Mouse (Mus musculus) thymus, adult 2 months (tissue): Measurements from ENCODE around the gene Slc7a8. TPM values are rescaled to one million over a fixed set of nuclear protein-coding genes. Genes with fewer than 3 reads are reported as not detected.

Experiments used
- DNase-seq: peaks from one replicate; pipeline ENCODE4 v3.0.0; 2021
- H3K27ac ChIP-seq: fragments of 200-500 bp; 2 replicates; pipeline ENCODE4 v1.5.1; 2012; ENCODE audit warnings: low read length, control low read depth; ENCODE audit not compliant: control insufficient read depth, insufficient read depth
- H3K27me3 ChIP-seq: fragments of 200-500 bp; 2 replicates; pipeline ENCODE4 v1.6.1; 2012; ENCODE audit warnings: mild to moderate bottlenecking, low read length, moderate library complexity, mixed read lengths; ENCODE audit not compliant: control insufficient read depth, insufficient read depth
- H3K36me3 ChIP-seq: fragments of 200-500 bp; 2 replicates; pipeline ENCODE4 v1.6.1; 2012; ENCODE audit warnings: mild to moderate bottlenecking, low read length, moderate library complexity; ENCODE audit not compliant: control insufficient read depth, insufficient read depth
- H3K4me1 ChIP-seq: fragments of 200-500 bp; replicated peaks from 2 replicates; pipeline ENCODE4 v1.6.1; 2012; ENCODE audit warnings: low read length; ENCODE audit not compliant: control insufficient read depth, insufficient read depth
- H3K4me3 ChIP-seq: fragments of 200-500 bp; 2 replicates; pipeline ENCODE4 v1.5.1; 2012; ENCODE audit warnings: mild to moderate bottlenecking, low read length, control low read depth, moderate library complexity; ENCODE audit not compliant: control insufficient read depth, insufficient read depth
- CTCF ChIP-seq: fragments of 200-500 bp; IDR thresholded peaks from 2 replicates; pipeline ENCODE4 v1.5.1; 2012; ENCODE audit warnings: mild to moderate bottlenecking, control low read depth, low read length, moderate library complexity, borderline replicate concordance; ENCODE audit not compliant: control insufficient read depth, poor library complexity, insufficient read depth; ENCODE audit errors: extremely low read depth
- POLR2A ChIP-seq: fragments of 200-500 bp; IDR thresholded peaks from 2 replicates; pipeline ENCODE4 v1.6.1; 2012; ENCODE audit warnings: mild to moderate bottlenecking, low read length, control low read depth, moderate library complexity; ENCODE audit not compliant: control insufficient read depth, poor library complexity, insufficient read depth; ENCODE audit errors: extremely low read depth
- WGBS: fragments of 180-500 bp; shearing (Covaris S2); methylation state at CpG from one replicate; pipeline ENCODE4 v1.1.7; 2018; 5-methylcytosine and 5-hydroxymethylcytosine counted together
- polyA plus RNA-seq: library from polyadenylated mRNA; depleted of rRNA; stranded (reverse); fragments of >200 nt; gene quantifications from 2 replicates; pipeline ENCODE4 v1.2.3, GENCODE M21; 2012; rRNA removed

The Slc7a8 gene
- polyA plus RNA-seq, 1 experiment: 11.6 TPM

DNA sequence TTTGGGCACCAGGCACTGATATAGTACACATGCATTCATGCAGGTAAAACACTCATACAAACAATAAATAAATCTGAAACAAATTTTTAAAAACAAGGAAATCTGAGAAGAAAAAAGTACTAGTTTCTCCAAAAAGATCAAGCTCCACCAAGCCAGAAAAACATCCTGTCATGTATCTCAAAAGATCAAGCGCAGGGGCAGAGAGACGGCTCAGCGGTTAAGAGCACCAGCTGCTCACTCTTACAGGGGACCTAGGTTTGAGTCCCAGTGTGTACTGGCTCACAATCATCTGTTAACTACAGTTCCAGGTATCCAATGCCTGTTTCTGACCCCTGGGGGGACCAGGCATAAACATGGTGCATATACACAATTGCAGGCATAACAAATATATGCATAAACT, 99.3 kb downstream of the Slc7a8 start:
- DNase-seq: peak; percentile 27
- H3K36me3 ChIP-seq: peaks cover 38% of the 10 kb centered on the region
- no peak overlapping the region for H3K4me3 ChIP-seq
- no peaks in the 10 kb centered on the region for H3K27me3 ChIP-seq
- TF ChIP-seq CTCF (no peak), POLR2A (no peak)
- 67% methylated on average over 3 of the region's 3 CpGs for WGBS
- no peak overlapping the region for H3K27ac ChIP-seq
- peaks cover 3% of the 10 kb centered on the region; the same call in 1 of the 2 replicates for H3K4me1 ChIP-seq

DNA sequence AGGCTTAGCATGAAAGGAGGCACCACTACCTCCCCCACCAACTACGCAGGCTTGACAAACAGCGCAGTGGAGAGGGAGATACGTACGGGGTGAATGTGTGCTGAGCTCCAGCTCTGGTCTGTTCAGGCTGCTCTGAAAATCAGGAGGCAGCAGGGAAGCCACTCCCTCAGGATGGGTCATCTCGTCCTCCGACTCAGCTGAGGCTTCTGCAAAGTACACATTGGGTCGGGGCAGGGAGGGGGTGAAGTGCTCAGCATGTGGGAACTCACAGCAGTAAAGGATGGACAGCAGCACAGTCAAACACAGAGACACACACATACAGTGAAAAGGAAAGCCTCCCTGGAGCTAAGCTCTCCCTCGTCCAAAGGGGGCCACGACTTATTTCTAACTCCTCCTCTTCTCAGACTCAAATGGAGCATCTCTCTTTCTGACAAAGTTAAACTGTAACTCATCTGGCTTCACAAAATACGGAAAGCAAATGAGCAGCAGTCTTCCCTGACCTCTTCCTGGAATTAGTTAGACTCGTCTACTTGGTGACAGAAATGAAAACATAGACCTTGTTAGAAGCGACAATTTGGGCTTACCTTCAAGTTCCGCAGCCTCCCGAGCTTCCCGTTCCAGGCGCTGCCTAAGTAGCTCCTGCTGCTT, 103.0 kb downstream of the Slc7a8 start:
- H3K36me3 ChIP-seq: peaks cover 69% of the 10 kb centered on the region
- 96% methylated on average over 16 of the region's 16 CpGs for WGBS
- no peak for DNase-seq

DNA sequence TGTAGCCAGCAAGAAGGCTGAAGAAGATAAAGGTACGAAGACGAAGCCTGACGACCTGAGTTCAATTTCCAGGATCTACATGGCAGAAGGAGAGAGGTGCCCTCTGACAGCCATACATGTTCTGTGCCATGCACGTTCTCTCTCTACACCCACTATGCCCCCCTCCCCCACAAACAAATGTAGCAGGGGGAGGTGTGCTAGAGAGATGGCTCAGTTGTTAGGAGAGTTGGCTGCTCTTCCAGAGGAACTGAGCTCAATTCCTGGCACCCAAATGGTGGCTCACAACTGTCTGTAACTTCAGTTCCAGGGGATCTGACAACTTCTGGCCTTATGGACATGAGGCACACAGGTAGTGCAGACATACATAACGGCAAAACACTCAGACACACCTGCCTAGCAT, 105.5 kb downstream of the Slc7a8 start:
- Histone ChIP-seq H3K4me3 (no peak overlapping the region), H3K36me3 (peaks cover 67% of the 10 kb centered on the region), H3K27me3 (no peaks in the 10 kb centered on the region), H3K4me1 (no peaks in the 10 kb centered on the region; the same call in 1 of the 2 replicates), H3K27ac (no peak overlapping the region)
- 97% methylated on average over 5 of the region's 5 CpGs for WGBS
- TF ChIP-seq CTCF: no peak
- no peak for TF ChIP-seq POLR2A
- no peak for DNase-seq

More for the DNA sequence above, 103.0 kb downstream of the Slc7a8 start:
- Histone ChIP-seq H3K27ac (no peak overlapping the region), H3K4me3 (no peak overlapping the region), H3K27me3 (no peaks in the 10 kb centered on the region), H3K4me1 (peaks cover 3% of the 10 kb centered on the region)
- no peak for TF ChIP-seq POLR2A
- no peak for TF ChIP-seq CTCF

DNA sequence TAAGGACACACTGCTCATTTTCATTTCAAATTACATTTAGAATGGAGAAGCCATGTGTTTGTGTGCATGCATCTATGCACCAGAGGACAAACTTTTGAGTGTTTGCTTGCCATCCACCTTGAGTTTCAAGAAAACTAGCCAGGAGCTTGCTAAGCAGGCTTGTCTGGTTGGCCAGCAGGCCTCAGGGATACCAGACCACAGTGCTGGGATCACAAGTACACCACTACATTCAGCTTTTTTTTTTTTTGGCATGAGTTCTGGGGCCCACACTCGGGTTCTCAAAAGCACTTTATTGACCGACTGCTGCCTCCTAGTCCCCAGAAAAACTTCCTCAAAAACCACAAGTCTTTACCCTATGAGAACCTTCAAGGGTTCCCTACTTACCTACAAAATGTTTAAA, 107.4 kb downstream of the Slc7a8 start:
- peaks cover 59% of the 10 kb centered on the region for H3K36me3 ChIP-seq
- H3K27me3 ChIP-seq: no peaks in the 10 kb centered on the region
- no peak for DNase-seq
- H3K4me1 ChIP-seq: no peaks in the 10 kb centered on the region; the same call in 1 of the 2 replicates
- 38% methylated on average over 2 of the region's 2 CpGs for WGBS
- H3K4me3 ChIP-seq: no peak overlapping the region
- TF ChIP-seq CTCF (no peak), POLR2A (no peak)
- H3K27ac ChIP-seq: no peak overlapping the region

Other genes starting within 250 kb of the Slc7a8 start
- gene Haus4, start 227.3 kb downstream of the Slc7a8 start, polyA plus RNA-seq: 47.2 and 61.5 TPM in 2 replicates
- 13.9 and 17.6 TPM in 2 replicates for gene Ajuba, start 204.4 kb downstream of the Slc7a8 start, polyA plus RNA-seq
- gene 4931414P19Rik, start 176.0 kb downstream of the Slc7a8 start, polyA plus RNA-seq: 8.7 and 9.8 TPM in 2 replicates
- gene Psmb5, start 163.9 kb downstream of the Slc7a8 start, polyA plus RNA-seq: 239 and 266 TPM in 2 replicates
- 67.6 and 92.4 TPM in 2 replicates for gene Psmb11, start 160.5 kb downstream of the Slc7a8 start, polyA plus RNA-seq
- not detected in 2 replicates for gene Gm17606, start 141.0 kb downstream of the Slc7a8 start, polyA plus RNA-seq
- gene Cdh24, start 140.6 kb downstream of the Slc7a8 start, polyA plus RNA-seq: 138 and 142 TPM in 2 replicates
- 80.2 and 92.8 TPM in 2 replicates for gene 1700123O20Rik, start 95.7 kb downstream of the Slc7a8 start, polyA plus RNA-seq
- 238 and 263 TPM in 2 replicates for gene Acin1, start 95.0 kb downstream of the Slc7a8 start, polyA plus RNA-seq
- gene Gm29776, start 83.1 kb downstream of the Slc7a8 start, polyA plus RNA-seq: 0.09 and 0.14 TPM in 2 replicates
- gene Cebpe, start 69.8 kb downstream of the Slc7a8 start, polyA plus RNA-seq: 2.1 and 2.7 TPM in 2 replicates
- 0.15 TPM in 1 of 2 replicates, not detected in the other for gene Rnf212b, start 32.2 kb upstream of the Slc7a8 start, polyA plus RNA-seq
- 4.7 and 5.9 TPM in 2 replicates for gene Homez, start 89.0 kb upstream of the Slc7a8 start, polyA plus RNA-seq
- 14.3 and 18.2 TPM in 2 replicates for gene Ppp1r3e, start 95.6 kb upstream of the Slc7a8 start, polyA plus RNA-seq
- gene Bcl2l2, start 101.4 kb upstream of the Slc7a8 start, polyA plus RNA-seq: 21.4 and 23.5 TPM in 2 replicates
- gene Gm20521, start 101.5 kb upstream of the Slc7a8 start, polyA plus RNA-seq: 0.28 and 1.9 TPM in 2 replicates
- gene Pabpn1, start 110.6 kb upstream of the Slc7a8 start, polyA plus RNA-seq: 190 and 219 TPM in 2 replicates
- gene Slc22a17, start 131.2 kb upstream of the Slc7a8 start, polyA plus RNA-seq: 25.7 and 29.9 TPM in 2 replicates
- 20.0 and 25.0 TPM in 2 replicates for gene Efs, start 144.2 kb upstream of the Slc7a8 start, polyA plus RNA-seq
- 0.11 and 0.50 TPM in 2 replicates for gene Il25, start 150.7 kb upstream of the Slc7a8 start, polyA plus RNA-seq
- gene Cmtm5, start 154.3 kb upstream of the Slc7a8 start, polyA plus RNA-seq: 0.67 and 0.92 TPM in 2 replicates
- gene Myh6, start 185.0 kb upstream of the Slc7a8 start, polyA plus RNA-seq: 13.4 and 159 TPM in 2 replicates
- not detected in 2 replicates for gene Gm17428, start 195.0 kb upstream of the Slc7a8 start, polyA plus RNA-seq
- gene Myh7, start 212.7 kb upstream of the Slc7a8 start, polyA plus RNA-seq: 0.23 and 0.96 TPM in 2 replicates
- 24.6 and 31.0 TPM in 2 replicates for gene Ngdn, start 233.5 kb upstream of the Slc7a8 start, polyA plus RNA-seq